Mouse (Mus musculus) limb, embryonic 12.5 days (tissue): ENCODE measurements around the gene Ncoa3. TPM values are rescaled to one million over a fixed set of nuclear protein-coding genes. Genes with fewer than 3 reads are reported as not detected.

Source experiments
- ATAC-seq: fragments of 200-750 bp; cut with Nextera tagmentation; 2 replicates; pipeline ENCODE4 v1.8.0; 2017; ENCODE audit warnings: low read depth, moderate TSS enrichment; ENCODE audit not compliant: insufficient number of reproducible peaks, insufficient read depth, low FRiP score, low TSS enrichment
- H3K27ac ChIP-seq: fragments of 300-500 bp; sonication (generic); 2 replicates; pipeline ENCODE4 v1.5.1; 2016; ENCODE audit warnings: mild to moderate bottlenecking, moderate library complexity
- H3K27me3 ChIP-seq: fragments of 300-500 bp; sonication (generic); 2 replicates; pipeline ENCODE4 v1.6.1; 2016; ENCODE audit warnings: mild to moderate bottlenecking, moderate library complexity
- H3K36me3 ChIP-seq: fragments of 300-500 bp; sonication (generic); 2 replicates; pipeline ENCODE4 v1.6.1; 2016; ENCODE audit warnings: mild to moderate bottlenecking, moderate library complexity
- H3K4me1 ChIP-seq: fragments of 300-500 bp; sonication (generic); replicated peaks from 2 replicates; pipeline ENCODE4 v1.6.1; 2016
- H3K4me2 ChIP-seq: fragments of 300-500 bp; sonication (generic); 2 replicates; pipeline ENCODE4 v1.6.1; 2016; ENCODE audit warnings: mild to moderate bottlenecking, moderate library complexity
- H3K4me3 ChIP-seq: fragments of 300-500 bp; sonication (generic); replicated peaks from 2 replicates; pipeline ENCODE4 v1.5.1; 2016; ENCODE audit warnings: mild to moderate bottlenecking
- H3K9ac ChIP-seq: fragments of 300-500 bp; sonication (generic); replicated peaks from 2 replicates; pipeline ENCODE4 v1.6.1; 2016; ENCODE audit warnings: mild to moderate bottlenecking, moderate library complexity
- H3K9me3 ChIP-seq: fragments of 300-500 bp; sonication (generic); 2 replicates; pipeline ENCODE4 v1.6.1; 2016; ENCODE audit warnings: mild to moderate bottlenecking, moderate library complexity
- WGBS: fragments of 180-500 bp; shearing (Covaris S2); methylation state at CpG from one replicate; pipeline ENCODE4 v1.1.7; 2016; 5-methylcytosine and 5-hydroxymethylcytosine counted together
- polyA plus RNA-seq: library from polyadenylated mRNA; unstranded; fragments of >200 nt; fragmentation: Nextera tagmentation; extraction: Ambion mirVana; gene quantifications from 2 replicates; pipeline ENCODE4 v1.2.1, GENCODE M21; 2016

The Ncoa3 gene
- polyA plus RNA-seq, 1 experiment from 2014 or later, result 13.4 TPM

- no peak overlapping the region for H3K4me3 ChIP-seq
- peaks cover 78% of the 10 kb centered on the region for H3K36me3 ChIP-seq
- no peaks in the 10 kb centered on the region for H3K4me1 ChIP-seq
- WGBS, result 83% methylated on average over 1 of the region's 1 CpGs
- H3K9me3 ChIP-seq, result no peaks in the 10 kb centered on the region
- no peaks in the 10 kb centered on the region for H3K27me3 ChIP-seq
- no peak overlapping the region for H3K4me2 ChIP-seq
- ATAC-seq, result no peak
- no peak overlapping the region for H3K27ac ChIP-seq
- H3K9ac ChIP-seq, result no peak overlapping the region
Observed at GRCm38 (mm10) chr2:166062008-166062407, 69.6 kb downstream of the Ncoa3 start.

GRCm38 (mm10) chr2:166062431-166062830, 70.0 kb downstream of the Ncoa3 start:
- H3K9ac ChIP-seq, result no peak overlapping the region
- no peaks in the 10 kb centered on the region for H3K27me3 ChIP-seq
- 89% methylated on average over 8 of the region's 8 CpGs for WGBS
- H3K36me3 ChIP-seq, result peaks cover 78% of the 10 kb centered on the region
- H3K4me3 ChIP-seq, result no peak overlapping the region
- no peak for ATAC-seq
- no peak overlapping the region for H3K4me2 ChIP-seq
- H3K9me3 ChIP-seq, result no peaks in the 10 kb centered on the region
- no peaks in the 10 kb centered on the region for H3K4me1 ChIP-seq
- 0 out of 2 replicates have a peak overlapping the region, but pooled peaks have one; percentile 12 for H3K27ac ChIP-seq

GRCm38 (mm10) chr2:166066434-166066833, 74.0 kb downstream of the Ncoa3 start:
- Histone ChIP-seq H3K4me2 (no peak overlapping the region), H3K4me1 (no peaks in the 10 kb centered on the region), H3K27me3 (no peaks in the 10 kb centered on the region), H3K36me3 (peaks cover 79% of the 10 kb centered on the region), H3K9ac (no peak overlapping the region), H3K9me3 (no peaks in the 10 kb centered on the region), H3K27ac (peak overlapping the region; percentile 69; the same call in 1 of the 2 replicates), H3K4me3 (no peak overlapping the region)
- no peak for ATAC-seq
- WGBS, result 75% methylated on average over 4 of the region's 4 CpGs

- peaks cover 77% of the 10 kb centered on the region for H3K36me3 ChIP-seq
- no peaks in the 10 kb centered on the region for H3K9me3 ChIP-seq
- no peak overlapping the region for H3K27ac ChIP-seq
- no peak overlapping the region for H3K4me3 ChIP-seq
- no peaks in the 10 kb centered on the region for H3K27me3 ChIP-seq
- 88% methylated on average over 9 of the region's 9 CpGs for WGBS
- no peaks in the 10 kb centered on the region for H3K4me1 ChIP-seq
- no peak overlapping the region for H3K4me2 ChIP-seq
- H3K9ac ChIP-seq, result no peak overlapping the region
- no peak for ATAC-seq
Observed at GRCm38 (mm10) chr2:166068261-166068660, 75.8 kb downstream of the Ncoa3 start.

GRCm38 (mm10) chr2:166069164-166069563, 76.7 kb downstream of the Ncoa3 start:
- Histone ChIP-seq H3K36me3 (peaks cover 79% of the 10 kb centered on the region), H3K4me3 (no peak overlapping the region), H3K9ac (no peak overlapping the region), H3K4me2 (no peak overlapping the region), H3K27me3 (no peaks in the 10 kb centered on the region), H3K4me1 (no peaks in the 10 kb centered on the region), H3K27ac (no peak overlapping the region), H3K9me3 (no peaks in the 10 kb centered on the region)
- WGBS, result 83% methylated on average over 5 of the region's 5 CpGs
- ATAC-seq, result no peak

GRCm38 (mm10) chr2:166069738-166070137, 77.3 kb downstream of the Ncoa3 start:
- 93% methylated on average over 7 of the region's 7 CpGs for WGBS

GRCm38 (mm10) chr2:166071481-166071880, 79.0 kb downstream of the Ncoa3 start:
- no peak for ATAC-seq
- no peak overlapping the region for H3K27ac ChIP-seq
- WGBS, result 82% methylated on average over 5 of the region's 5 CpGs
- no peaks in the 10 kb centered on the region for H3K27me3 ChIP-seq
- no peaks in the 10 kb centered on the region for H3K9me3 ChIP-seq
- H3K36me3 ChIP-seq, result peaks cover 90% of the 10 kb centered on the region
- no peak overlapping the region for H3K4me2 ChIP-seq
- no peak overlapping the region for H3K4me3 ChIP-seq
- no peaks in the 10 kb centered on the region for H3K4me1 ChIP-seq
- H3K9ac ChIP-seq, result no peak overlapping the region

More at GRCm38 (mm10) chr2:166069738-166070137, 77.3 kb downstream of the Ncoa3 start:
- H3K27ac ChIP-seq, result no peak overlapping the region
- no peak overlapping the region for H3K9ac ChIP-seq
- no peaks in the 10 kb centered on the region for H3K27me3 ChIP-seq
- peaks cover 85% of the 10 kb centered on the region for H3K36me3 ChIP-seq
- no peaks in the 10 kb centered on the region for H3K9me3 ChIP-seq
- H3K4me1 ChIP-seq, result no peaks in the 10 kb centered on the region
- H3K4me2 ChIP-seq, result no peak overlapping the region
- H3K4me3 ChIP-seq, result no peak overlapping the region
- no peak for ATAC-seq

- H3K27ac ChIP-seq, result no peak overlapping the region
- no peak overlapping the region for H3K9ac ChIP-seq
- H3K9me3 ChIP-seq, result no peaks in the 10 kb centered on the region
- 93% methylated on average over 9 of the region's 9 CpGs for WGBS
- H3K27me3 ChIP-seq, result no peaks in the 10 kb centered on the region
- no peak overlapping the region for H3K4me2 ChIP-seq
- peaks cover 90% of the 10 kb centered on the region for H3K36me3 ChIP-seq
- H3K4me3 ChIP-seq, result no peak overlapping the region
- no peaks in the 10 kb centered on the region for H3K4me1 ChIP-seq
- ATAC-seq, result no peak
Observed at GRCm38 (mm10) chr2:166071889-166072288, 79.5 kb downstream of the Ncoa3 start.

- no peak for ATAC-seq
- no peaks in the 10 kb centered on the region for H3K27me3 ChIP-seq
- 73% methylated on average over 10 of the region's 10 CpGs for WGBS
- H3K4me1 ChIP-seq, result no peaks in the 10 kb centered on the region
- no peak overlapping the region for H3K4me3 ChIP-seq
- H3K27ac ChIP-seq, result no peak overlapping the region
- no peak overlapping the region for H3K4me2 ChIP-seq
- peaks cover 95% of the 10 kb centered on the region for H3K36me3 ChIP-seq
- no peaks in the 10 kb centered on the region for H3K9me3 ChIP-seq
- H3K9ac ChIP-seq, result no peak overlapping the region
Observed at GRCm38 (mm10) chr2:166073082-166073481, 80.6 kb downstream of the Ncoa3 start.

GRCm38 (mm10) chr2:166074322-166074721, 81.9 kb downstream of the Ncoa3 start:
- Histone ChIP-seq H3K4me2 (no peak overlapping the region), H3K4me1 (no peaks in the 10 kb centered on the region), H3K9ac (no peak overlapping the region), H3K4me3 (no peak overlapping the region), H3K27me3 (no peaks in the 10 kb centered on the region), H3K36me3 (peaks cover 95% of the 10 kb centered on the region), H3K9me3 (no peaks in the 10 kb centered on the region), H3K27ac (peak overlapping the region; percentile 31; the same call in 1 of the 2 replicates)
- ATAC-seq, result no peak
- WGBS, result 80% methylated on average over 6 of the region's 6 CpGs

- Histone ChIP-seq H3K27me3 (no peaks in the 10 kb centered on the region), H3K27ac (0 out of 2 replicates have a peak overlapping the region, but pooled peaks have one; percentile 2), H3K9ac (no peak overlapping the region), H3K4me1 (peaks cover 3% of the 10 kb centered on the region; the same call in 1 of the 2 replicates), H3K9me3 (no peaks in the 10 kb centered on the region), H3K36me3 (peaks cover 98% of the 10 kb centered on the region), H3K4me3 (no peak overlapping the region), H3K4me2 (no peak overlapping the region)
- no peak for ATAC-seq
- 89% methylated on average over 9 of the region's 9 CpGs for WGBS
Observed at GRCm38 (mm10) chr2:166077371-166077770, 84.9 kb downstream of the Ncoa3 start.

GRCm38 (mm10) chr2:166079231-166079630, 86.8 kb downstream of the Ncoa3 start:
- Histone ChIP-seq H3K27ac (no peak overlapping the region), H3K9me3 (no peaks in the 10 kb centered on the region), H3K36me3 (peaks cover 99% of the 10 kb centered on the region), H3K27me3 (no peaks in the 10 kb centered on the region), H3K9ac (no peak overlapping the region), H3K4me1 (peaks cover 3% of the 10 kb centered on the region; the same call in 1 of the 2 replicates), H3K4me3 (no peak overlapping the region), H3K4me2 (no peak overlapping the region)
- no peak for ATAC-seq
- WGBS, result 90% methylated on average over 14 of the region's 14 CpGs
